Mouse (Mus musculus): Measurements from ENCODE around the gene Gpr137. TPM values are rescaled to one million over a fixed set of nuclear protein-coding genes. Genes with fewer than 3 reads are reported as not detected.
"Not testable (repeated sequence)": the region's sequence is repeated elsewhere in the genome, so short reads cannot be mapped to it uniquely, and the experiment has no call there.

Gene Gpr137
- polyA plus RNA-seq, 1 experiment from 2014 or later, result 18.1 TPM

- WGBS, result 86% methylated on average over 7 of the region's 7 CpGs
- no peak overlapping the region for H3K9ac ChIP-seq (replicated peaks; ENCODE audit: low read length)
- peaks cover 5% of the 10 kb centered on the region for H3K4me1 ChIP-seq (ENCODE audit: control insufficient read depth, insufficient read depth, low read length)
- H3K9me3 ChIP-seq (replicated peaks; ENCODE audit: control insufficient read depth, low read length), result no peaks in the 10 kb centered on the region
- no peak overlapping the region for H3K27ac ChIP-seq (replicated peaks; ENCODE audit: low read depth, low read length)
- peaks cover 9% of the 10 kb centered on the region for H3K36me3 ChIP-seq (replicated peaks; ENCODE audit: control insufficient read depth, insufficient read depth, low read depth, low read length)
- H3K27me3 ChIP-seq (ENCODE audit: control insufficient read depth, insufficient read depth, low read length), result no peaks in the 10 kb centered on the region
- ATAC-seq (replicated peaks; ENCODE audit: insufficient number of reproducible peaks, low FRiP score, low TSS enrichment, low read depth) (no peak), DNase-seq (ENCODE audit: low spot score) (no peak)
- no peak overlapping the region for H3K4me3 ChIP-seq (ENCODE audit: low read depth, low read length)
- peak overlapping the region; percentile 82 for H3K4me2 ChIP-seq (ENCODE audit: low read depth, low read length)
Measured at GRCm38 (mm10) chr19:6907811-6908540, 34.3 kb downstream of the Gpr137 start.

- peaks cover 9% of the 10 kb centered on the region for H3K36me3 ChIP-seq (replicated peaks; ENCODE audit: control insufficient read depth, insufficient read depth, low read depth, low read length)
- ATAC-seq (replicated peaks; ENCODE audit: insufficient number of reproducible peaks, low FRiP score, low TSS enrichment, low read depth) (no peak), DNase-seq (ENCODE audit: low spot score) (no peak)
- no peaks in the 10 kb centered on the region for H3K9me3 ChIP-seq (replicated peaks; ENCODE audit: control insufficient read depth, low read length)
- H3K4me3 ChIP-seq (ENCODE audit: low read depth, low read length), result no peak overlapping the region
- no peak overlapping the region for H3K27ac ChIP-seq (replicated peaks; ENCODE audit: low read depth, low read length)
- H3K4me2 ChIP-seq (ENCODE audit: low read depth, low read length), result no peak overlapping the region
- no peaks in the 10 kb centered on the region for H3K27me3 ChIP-seq (ENCODE audit: control insufficient read depth, insufficient read depth, low read length)
- 92% methylated on average over 8 of the region's 8 CpGs for WGBS
- H3K4me1 ChIP-seq (ENCODE audit: control insufficient read depth, insufficient read depth, low read length), result peaks cover 5% of the 10 kb centered on the region
- H3K9ac ChIP-seq (replicated peaks; ENCODE audit: low read length), result no peak overlapping the region
Measured at GRCm38 (mm10) chr19:6907094-6907493, 35.2 kb downstream of the Gpr137 start.

DNA sequence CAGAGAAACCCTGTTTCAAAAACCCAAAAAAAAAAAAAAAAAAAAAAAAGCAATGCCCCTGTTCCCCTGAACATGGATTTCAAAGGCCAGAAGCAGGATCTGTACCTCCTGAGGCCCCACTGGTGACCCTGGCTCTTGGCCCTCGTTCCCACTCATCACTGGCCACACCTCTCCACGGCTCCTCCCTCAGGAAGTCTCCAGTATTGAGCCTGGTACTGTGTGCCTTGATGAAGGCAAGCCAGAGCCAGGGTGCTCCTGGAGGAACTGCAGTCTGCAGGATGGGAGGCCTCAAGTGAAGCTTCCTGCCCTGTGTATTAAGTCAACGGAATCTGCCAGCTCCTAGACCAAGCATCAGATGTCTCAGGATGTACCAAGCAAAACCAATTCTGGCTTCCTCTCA is 36.1 kb downstream of the Gpr137 start:
- H3K9ac ChIP-seq (replicated peaks; ENCODE audit: low read length), result no peak overlapping the region
- no peaks in the 10 kb centered on the region for H3K9me3 ChIP-seq (replicated peaks; ENCODE audit: control insufficient read depth, low read length)
- peaks cover 3% of the 10 kb centered on the region for H3K4me1 ChIP-seq (ENCODE audit: control insufficient read depth, insufficient read depth, low read length)
- 90% methylated on average over 3 of the region's 3 CpGs for WGBS
- no peak overlapping the region for H3K4me2 ChIP-seq (ENCODE audit: low read depth, low read length)
- no peaks in the 10 kb centered on the region for H3K27me3 ChIP-seq (ENCODE audit: control insufficient read depth, insufficient read depth, low read length)
- DNase-seq (ENCODE audit: low spot score), result no peak
- no peak for ATAC-seq (replicated peaks; ENCODE audit: insufficient number of reproducible peaks, low FRiP score, low TSS enrichment, low read depth)
- no peak overlapping the region for H3K4me3 ChIP-seq (ENCODE audit: low read depth, low read length)
- no peak overlapping the region for H3K27ac ChIP-seq (replicated peaks; ENCODE audit: low read depth, low read length)
- peaks cover 2% of the 10 kb centered on the region; the same call in 1 of the 2 replicates for H3K36me3 ChIP-seq (replicated peaks; ENCODE audit: control insufficient read depth, insufficient read depth, low read depth, low read length)

DNA sequence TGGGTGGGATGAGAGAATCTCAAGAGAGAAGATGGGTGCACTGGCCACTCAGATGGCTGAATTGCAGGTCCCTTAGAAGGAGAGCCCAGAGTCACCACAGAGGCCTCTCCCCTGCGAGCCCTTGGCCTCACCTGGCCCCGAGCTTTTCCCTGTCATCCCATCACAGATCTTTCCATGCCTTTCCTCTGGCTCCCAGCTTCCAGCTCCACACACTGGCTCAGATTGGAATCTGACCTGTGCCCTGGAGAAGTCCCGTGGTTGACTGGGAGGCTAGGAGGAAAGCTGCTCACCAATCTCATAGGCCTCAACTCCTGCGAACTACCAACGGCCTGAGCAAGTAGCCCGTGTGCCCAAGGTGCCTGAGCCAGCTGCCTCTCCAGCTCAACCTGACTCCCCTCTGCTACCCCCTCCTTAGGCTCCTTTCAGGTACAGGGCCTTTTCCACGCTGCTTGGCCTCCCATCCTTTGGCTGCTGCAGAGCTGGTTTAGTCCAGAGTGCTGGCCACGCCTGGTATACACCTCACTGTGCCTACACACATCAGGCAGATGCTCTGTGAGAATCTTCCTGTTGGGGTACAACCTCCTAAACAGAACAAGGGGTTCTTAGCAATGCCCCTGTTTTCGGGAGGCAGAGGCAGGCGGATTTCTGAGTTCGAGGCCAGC is 36.7 kb downstream of the Gpr137 start:
- WGBS, result 88% methylated on average over 11 of the region's 11 CpGs
- DNase-seq (ENCODE audit: low spot score) (no peak), ATAC-seq (replicated peaks; ENCODE audit: insufficient number of reproducible peaks, low FRiP score, low TSS enrichment, low read depth) (no peak)
- no peaks in the 10 kb centered on the region for H3K4me1 ChIP-seq (ENCODE audit: control insufficient read depth, insufficient read depth, low read length)
- no peak overlapping the region for H3K4me2 ChIP-seq (ENCODE audit: low read depth, low read length)
- no peaks in the 10 kb centered on the region for H3K9me3 ChIP-seq (replicated peaks; ENCODE audit: control insufficient read depth, low read length)
- H3K9ac ChIP-seq (replicated peaks; ENCODE audit: low read length), result no peak overlapping the region
- no peak overlapping the region for H3K4me3 ChIP-seq (ENCODE audit: low read depth, low read length)
- no peaks in the 10 kb centered on the region; the same call in 1 of the 2 replicates for H3K36me3 ChIP-seq (replicated peaks; ENCODE audit: control insufficient read depth, insufficient read depth, low read depth, low read length)
- H3K27me3 ChIP-seq (ENCODE audit: control insufficient read depth, insufficient read depth, low read length), result no peaks in the 10 kb centered on the region
- no peak overlapping the region for H3K27ac ChIP-seq (replicated peaks; ENCODE audit: low read depth, low read length)

DNA sequence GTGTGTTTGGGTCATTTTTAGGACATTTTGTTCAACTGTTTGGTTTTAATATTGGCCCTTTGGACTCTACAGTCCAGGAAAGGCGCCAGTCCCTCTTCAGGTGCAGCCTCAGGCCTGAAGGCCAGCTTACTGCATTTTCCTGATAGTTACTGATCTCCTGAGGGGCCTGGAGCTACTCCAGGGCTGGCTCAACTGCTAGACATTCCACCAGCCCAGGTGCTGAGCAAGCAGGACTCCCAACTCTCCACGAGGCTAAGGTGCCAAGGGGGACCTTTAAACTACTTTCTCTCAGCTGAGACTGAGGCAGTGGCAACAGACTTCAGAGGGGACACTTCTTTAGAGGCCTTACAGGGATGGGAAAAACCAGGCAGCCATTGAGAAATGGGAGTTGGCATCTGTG is 37.4 kb downstream of the Gpr137 start:
- no peak for ATAC-seq (replicated peaks; ENCODE audit: insufficient number of reproducible peaks, low FRiP score, low TSS enrichment, low read depth)
- H3K4me2 ChIP-seq (ENCODE audit: low read depth, low read length), result no peak overlapping the region
- 77% methylated on average over 2 of the region's 2 CpGs for WGBS
- H3K4me1 ChIP-seq (ENCODE audit: control insufficient read depth, insufficient read depth, low read length), result no peaks in the 10 kb centered on the region
- H3K9me3 ChIP-seq (replicated peaks; ENCODE audit: control insufficient read depth, low read length), result no peaks in the 10 kb centered on the region
- H3K27ac ChIP-seq (replicated peaks; ENCODE audit: low read depth, low read length), result no peak overlapping the region
- H3K27me3 ChIP-seq (ENCODE audit: control insufficient read depth, insufficient read depth, low read length), result no peaks in the 10 kb centered on the region
- H3K9ac ChIP-seq (replicated peaks; ENCODE audit: low read length), result no peak overlapping the region
- no peak overlapping the region for H3K4me3 ChIP-seq (ENCODE audit: low read depth, low read length)
- H3K36me3 ChIP-seq (replicated peaks; ENCODE audit: control insufficient read depth, insufficient read depth, low read depth, low read length), result no peaks in the 10 kb centered on the region; the same call in 1 of the 2 replicates
- no peak for DNase-seq (ENCODE audit: low spot score)

- Histone ChIP-seq H3K4me3 (ENCODE audit: low read depth, low read length) (no peak overlapping the region), H3K36me3 (replicated peaks; ENCODE audit: control insufficient read depth, insufficient read depth, low read depth, low read length) (no peaks in the 10 kb centered on the region; the same call in 1 of the 2 replicates), H3K9me3 (replicated peaks; ENCODE audit: control insufficient read depth, low read length) (no peaks in the 10 kb centered on the region), H3K27ac (replicated peaks; ENCODE audit: low read depth, low read length) (no peak overlapping the region), H3K9ac (replicated peaks; ENCODE audit: low read length) (no peak overlapping the region), H3K4me1 (ENCODE audit: control insufficient read depth, insufficient read depth, low read length) (no peaks in the 10 kb centered on the region), H3K4me2 (ENCODE audit: low read depth, low read length) (no peak overlapping the region), H3K27me3 (ENCODE audit: control insufficient read depth, insufficient read depth, low read length) (no peaks in the 10 kb centered on the region)
- DNase-seq (ENCODE audit: low spot score) (no peak), ATAC-seq (replicated peaks; ENCODE audit: insufficient number of reproducible peaks, low FRiP score, low TSS enrichment, low read depth) (no peak)
- WGBS, result 92% methylated on average over 1 of the region's 1 CpGs
Measured at GRCm38 (mm10) chr19:6903031-6903430, 39.2 kb downstream of the Gpr137 start.

- H3K9ac ChIP-seq (replicated peaks; ENCODE audit: low read length), result no peak overlapping the region
- no peak overlapping the region for H3K4me2 ChIP-seq (ENCODE audit: low read depth, low read length)
- no peaks in the 10 kb centered on the region for H3K9me3 ChIP-seq (replicated peaks; ENCODE audit: control insufficient read depth, low read length)
- H3K27ac ChIP-seq (replicated peaks; ENCODE audit: low read depth, low read length), result no peak overlapping the region
- WGBS, result 80% methylated on average over 4 of the region's 4 CpGs
- no peaks in the 10 kb centered on the region for H3K4me1 ChIP-seq (ENCODE audit: control insufficient read depth, insufficient read depth, low read length)
- no peak overlapping the region for H3K4me3 ChIP-seq (ENCODE audit: low read depth, low read length)
- H3K27me3 ChIP-seq (ENCODE audit: control insufficient read depth, insufficient read depth, low read length), result no peaks in the 10 kb centered on the region
- ATAC-seq (replicated peaks; ENCODE audit: insufficient number of reproducible peaks, low FRiP score, low TSS enrichment, low read depth), result no peak
- DNase-seq (ENCODE audit: low spot score), result no peak
- H3K36me3 ChIP-seq (replicated peaks; ENCODE audit: control insufficient read depth, insufficient read depth, low read depth, low read length), result no peaks in the 10 kb centered on the region
Measured at GRCm38 (mm10) chr19:6899641-6900040, 42.6 kb downstream of the Gpr137 start.

- not testable (repeated sequence) for H3K9ac ChIP-seq (replicated peaks; ENCODE audit: low read length); ATAC-seq (replicated peaks; ENCODE audit: insufficient number of reproducible peaks, low FRiP score, low TSS enrichment, low read depth); H3K4me2 ChIP-seq (ENCODE audit: low read depth, low read length); H3K27ac ChIP-seq (replicated peaks; ENCODE audit: low read depth, low read length); H3K27me3 ChIP-seq (ENCODE audit: control insufficient read depth, insufficient read depth, low read length); H3K36me3 ChIP-seq (replicated peaks; ENCODE audit: control insufficient read depth, insufficient read depth, low read depth, low read length); DNase-seq (ENCODE audit: low spot score); H3K9me3 ChIP-seq (replicated peaks; ENCODE audit: control insufficient read depth, low read length); H3K4me1 ChIP-seq (ENCODE audit: control insufficient read depth, insufficient read depth, low read length); H3K4me3 ChIP-seq (ENCODE audit: low read depth, low read length)
- WGBS, result 88% methylated on average over 18 of the region's 18 CpGs
Measured at GRCm38 (mm10) chr19:6895608-6896305, 46.5 kb downstream of the Gpr137 start.

Measured in embryonic facial prominence, embryonic 11.5 days (tissue).